Mouse (Mus musculus): ENCODE data around the gene Vgf. TPM values are rescaled to one million over a fixed set of nuclear protein-coding genes. Genes with fewer than 3 reads are reported as not detected.

Gene Vgf
- total RNA-seq, 2 experiments from 2014 or later = not detected

DNA sequence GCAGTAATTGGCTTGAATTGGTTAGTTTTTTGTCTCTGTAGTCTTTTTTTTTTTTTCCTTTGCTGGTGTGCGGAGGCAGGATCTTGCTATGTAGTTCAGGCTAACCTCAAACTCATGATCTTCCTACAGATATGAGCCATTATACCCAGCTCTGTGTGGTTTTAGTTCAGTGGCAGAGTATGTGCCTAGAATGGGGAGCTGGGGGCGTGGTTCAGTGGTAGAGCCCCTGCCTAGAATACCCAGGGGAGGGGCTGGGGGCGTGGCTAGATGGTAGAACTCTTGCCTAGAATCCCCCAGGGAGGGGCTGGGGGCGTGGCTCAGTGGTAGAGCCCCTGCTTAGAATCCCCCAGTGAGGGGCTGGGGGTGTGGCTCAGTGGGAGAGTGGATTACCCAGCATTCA is 42.5 kb downstream of the Vgf start:
- no peak for ATAC-seq (replicated peaks; ENCODE audit: poor library complexity, severe bottlenecking)

DNA sequence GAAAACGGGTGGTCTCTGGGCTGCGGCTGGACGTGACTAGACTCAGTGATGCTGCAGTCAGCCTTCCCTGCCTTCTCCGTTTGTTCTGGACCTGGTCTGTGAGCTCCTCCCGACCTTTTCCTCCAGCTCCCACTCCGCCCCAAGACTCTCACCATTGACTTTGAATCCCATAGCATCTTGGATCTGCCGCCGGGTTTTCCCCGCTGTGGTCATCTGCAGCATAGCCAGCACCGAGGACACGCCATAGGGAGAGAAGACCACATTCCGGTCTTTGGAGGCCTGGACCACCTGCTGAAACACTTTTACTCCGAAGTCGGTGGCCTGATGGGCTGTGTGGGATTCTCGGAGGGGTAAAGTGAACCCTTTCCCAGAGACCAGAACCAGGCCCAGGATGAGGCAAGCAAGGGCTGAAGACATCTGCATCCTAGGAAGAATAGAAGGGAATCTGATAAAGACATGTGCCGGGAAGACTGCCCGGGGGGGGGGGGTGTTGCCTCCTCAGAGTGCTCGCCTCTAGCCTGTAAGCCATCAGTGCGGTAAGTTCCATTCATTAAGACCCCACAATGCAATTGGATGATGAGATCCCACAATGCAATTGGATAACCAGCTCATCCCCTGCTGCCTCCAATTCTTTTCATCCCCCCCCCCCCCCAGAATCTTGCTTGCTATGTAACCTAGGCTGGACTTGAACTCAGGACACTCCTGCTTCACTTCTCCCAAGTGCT is 44.9 kb downstream of the Vgf start:
- no peak for ATAC-seq (replicated peaks; ENCODE audit: poor library complexity, severe bottlenecking)

DNA sequence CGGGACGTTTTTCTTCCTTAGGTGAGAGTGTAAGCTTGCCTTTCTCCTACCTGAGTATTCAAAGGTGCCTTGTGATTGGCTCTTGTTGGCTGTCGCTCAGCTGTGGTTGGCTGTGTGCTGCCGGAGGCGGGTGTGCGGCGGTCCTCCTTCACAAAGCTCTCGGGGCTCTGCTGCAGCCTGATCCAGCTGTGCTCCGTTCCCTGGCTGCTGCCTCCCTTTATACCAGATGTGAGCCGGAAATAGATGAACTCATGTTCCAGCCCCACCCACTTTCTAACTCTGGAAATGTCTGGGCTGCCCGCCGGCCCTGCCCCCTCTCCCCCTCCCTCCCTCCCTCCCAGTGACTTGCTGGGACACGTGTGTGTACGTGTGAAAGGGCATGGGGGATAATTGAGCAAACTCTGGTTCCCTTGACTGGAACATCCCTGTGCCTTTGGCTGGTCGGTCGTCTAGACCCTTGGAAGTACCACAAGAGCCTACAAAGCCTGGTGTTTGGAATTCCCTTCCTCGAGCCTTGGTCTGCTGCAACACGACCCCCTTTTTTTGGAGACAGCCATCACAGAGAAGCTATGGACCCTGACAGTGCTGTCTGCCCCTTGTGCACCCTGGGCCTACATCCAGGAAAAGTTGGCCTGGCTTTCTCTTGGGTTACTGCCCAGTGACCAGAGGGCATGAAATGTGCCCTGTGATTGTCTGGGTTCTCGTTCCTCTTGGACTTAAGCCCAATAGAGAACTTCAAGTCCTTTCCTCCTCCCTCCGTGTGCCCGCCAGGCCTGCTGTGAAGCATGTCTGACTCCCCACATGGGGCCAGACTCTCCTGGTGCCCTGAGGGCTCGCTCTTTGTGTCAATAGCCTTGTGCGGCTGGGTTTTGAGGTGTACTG is 46.1 kb downstream of the Vgf start, which contains the start of gene Serpine1:
Serpine1 (minus strand) TSS at position 190 of the 882 bp plus-strand sequence.
- ATAC-seq (replicated peaks; ENCODE audit: poor library complexity, severe bottlenecking) = 0 out of 2 replicates have a peak, but pooled peaks have one; percentile 17

DNA sequence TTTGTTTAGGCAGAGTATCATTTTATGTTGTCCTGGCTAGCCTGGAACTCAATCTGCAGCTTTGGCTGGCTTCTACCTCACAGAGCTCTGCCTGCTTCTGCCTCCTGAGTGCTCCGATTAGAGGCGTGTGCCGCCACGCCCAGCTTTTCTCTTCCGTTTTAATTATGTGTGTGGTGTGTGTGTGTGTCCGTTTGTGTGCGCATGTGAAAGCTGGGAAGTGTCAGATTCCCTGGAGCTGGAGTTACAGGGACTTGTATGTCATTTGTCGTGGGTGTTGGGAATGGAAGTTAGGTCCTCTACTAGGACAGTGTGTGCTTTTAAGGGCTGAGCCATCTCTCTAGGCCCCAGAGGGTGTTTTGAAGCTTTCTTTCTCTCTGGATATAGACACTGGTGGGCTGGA is 46.9 kb downstream of the Vgf start:
- no peak for ATAC-seq (replicated peaks; ENCODE audit: poor library complexity, severe bottlenecking)

DNA sequence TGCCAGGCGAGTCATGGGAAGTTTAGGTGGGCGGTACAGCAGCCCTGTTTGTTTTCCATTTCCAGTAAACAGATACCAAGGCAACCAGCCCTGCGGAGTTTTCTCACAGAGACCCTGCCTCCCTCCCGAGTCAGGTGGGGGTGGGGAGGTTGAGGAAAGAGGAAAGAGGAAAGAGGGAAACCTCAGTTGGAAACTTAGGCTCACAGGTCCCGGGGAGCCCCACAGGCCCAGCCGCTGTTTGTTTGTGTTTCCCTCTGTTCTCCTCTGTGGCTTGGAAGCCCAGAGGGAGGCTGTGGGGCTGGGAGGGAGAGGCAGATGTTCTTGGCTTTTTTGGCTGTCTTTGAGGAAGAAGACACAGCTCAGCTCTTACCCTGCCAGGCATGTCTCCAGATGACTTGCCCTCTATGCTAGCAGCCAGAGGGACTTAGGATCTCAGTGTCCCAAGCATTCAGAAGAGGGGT is 48.0 kb downstream of the Vgf start:
- ATAC-seq (replicated peaks; ENCODE audit: poor library complexity, severe bottlenecking) = no peak

DNA sequence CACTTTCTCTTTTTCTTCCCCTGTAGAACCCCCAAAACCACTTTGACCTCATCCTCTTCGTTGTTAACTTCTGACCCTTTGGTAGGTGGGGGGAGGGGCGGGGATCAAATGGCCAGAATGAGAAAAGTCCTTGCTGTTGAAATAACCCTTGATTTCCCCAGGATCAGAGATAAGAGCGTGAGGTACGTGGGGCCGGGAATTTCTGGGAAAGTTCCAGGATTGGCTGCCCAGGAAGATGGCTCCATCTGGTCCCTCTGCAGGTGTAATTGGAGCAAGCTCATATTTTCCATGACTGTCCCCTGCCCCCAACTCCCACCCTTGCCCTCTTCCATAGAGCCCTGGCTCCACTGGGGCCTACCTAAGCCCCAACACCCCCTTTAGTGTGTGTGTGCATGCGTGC is 49.5 kb downstream of the Vgf start:
- no peak for ATAC-seq (replicated peaks; ENCODE audit: poor library complexity, severe bottlenecking)

DNA sequence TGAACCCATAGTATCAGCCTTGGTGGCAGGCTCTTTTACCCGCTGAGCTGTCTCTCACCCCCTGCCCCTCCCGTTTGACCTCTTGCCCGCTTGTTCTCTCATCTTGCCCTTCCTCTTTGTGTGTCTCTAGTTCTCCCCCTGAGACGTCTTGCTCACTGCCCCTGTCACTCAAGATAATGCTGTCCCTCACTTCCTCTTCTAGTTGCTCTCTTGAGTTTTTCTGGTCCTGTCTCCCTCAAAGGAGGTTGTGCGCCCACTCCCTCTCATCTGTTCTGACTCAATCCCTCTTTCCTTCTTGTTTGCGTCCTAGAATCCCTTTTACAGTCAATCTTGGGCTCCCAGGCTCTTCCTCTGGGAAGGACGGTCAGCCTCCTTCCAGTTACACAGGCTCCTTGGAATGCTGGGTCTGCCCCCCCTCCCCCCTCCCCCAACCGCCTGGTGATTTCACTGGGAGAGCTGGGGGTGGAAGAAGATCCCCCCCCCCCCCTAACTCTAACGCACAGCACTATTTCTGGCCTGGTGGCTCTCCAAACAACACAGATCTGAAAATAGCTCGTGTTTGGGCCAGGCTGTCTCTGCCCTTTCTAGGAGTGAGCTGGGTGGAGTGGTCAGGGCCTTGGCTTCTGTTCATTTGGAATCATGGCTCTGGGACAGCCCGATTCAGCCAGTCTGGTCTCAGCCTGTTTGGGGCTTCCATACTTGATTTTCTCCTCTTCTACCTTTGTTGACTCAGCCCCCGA is 50.2 kb downstream of the Vgf start:
- peak; percentile 81 for ATAC-seq (replicated peaks; ENCODE audit: poor library complexity, severe bottlenecking)

DNA sequence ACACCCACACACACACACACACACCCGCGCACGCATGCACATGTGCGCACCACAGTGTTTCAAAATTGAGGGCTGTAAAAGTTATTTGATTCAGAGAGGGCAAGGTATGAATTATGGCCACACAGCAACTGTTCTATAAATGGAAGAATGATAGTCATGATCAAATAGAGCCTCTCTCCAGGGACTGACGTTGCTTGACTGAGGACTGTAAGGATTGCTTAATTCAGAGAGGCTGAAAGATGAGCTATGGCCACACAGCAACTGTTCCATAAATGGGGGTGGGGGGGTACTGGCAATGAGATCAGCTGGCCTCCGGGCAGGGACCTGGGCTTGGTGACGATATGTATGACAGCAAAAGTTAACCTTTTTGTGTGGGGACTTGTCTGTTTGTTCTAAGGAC is 51.0 kb downstream of the Vgf start:
- ATAC-seq (replicated peaks; ENCODE audit: poor library complexity, severe bottlenecking) = no peak

DNA sequence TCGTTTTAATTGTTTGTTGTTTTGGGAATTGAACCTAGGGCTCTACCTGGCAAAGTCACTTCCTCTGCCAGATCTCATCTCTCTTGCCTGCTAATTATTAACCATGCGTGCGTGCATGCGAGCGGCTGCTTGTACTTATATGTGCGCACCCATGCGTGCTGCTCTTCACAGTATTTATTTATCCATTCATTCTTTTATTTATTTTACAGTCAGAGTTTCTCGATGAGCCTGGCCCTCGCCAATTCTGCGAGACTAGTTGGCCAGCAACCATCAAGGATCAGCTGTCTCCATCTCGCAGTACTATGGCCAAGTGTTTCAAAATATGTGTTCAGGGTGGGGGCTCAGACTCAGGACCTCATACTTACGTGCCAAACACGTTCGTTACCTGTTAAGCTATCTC is 51.8 kb downstream of the Vgf start:
- no peak for ATAC-seq (replicated peaks; ENCODE audit: poor library complexity, severe bottlenecking)

DNA sequence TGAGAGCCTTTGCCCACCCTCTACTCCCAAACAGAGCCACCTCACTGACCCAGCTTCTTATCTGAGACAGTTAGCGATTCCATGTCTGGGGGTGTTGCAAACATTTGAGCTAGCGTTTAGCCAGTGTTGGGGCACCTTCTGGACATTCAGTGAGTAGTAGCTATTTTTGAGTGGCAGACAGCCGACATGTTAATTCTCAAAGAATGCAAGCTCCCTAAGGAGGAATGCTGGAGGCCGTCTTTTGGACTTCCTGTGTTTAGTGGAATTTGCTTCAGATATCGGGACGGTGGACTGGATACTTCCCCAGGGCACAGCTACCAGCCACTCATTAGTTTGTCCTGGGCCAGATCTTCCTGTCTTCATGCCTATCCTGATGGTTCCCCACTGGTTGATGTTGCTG is 52.4 kb downstream of the Vgf start:
- no peak for ATAC-seq (replicated peaks; ENCODE audit: poor library complexity, severe bottlenecking)

DNA sequence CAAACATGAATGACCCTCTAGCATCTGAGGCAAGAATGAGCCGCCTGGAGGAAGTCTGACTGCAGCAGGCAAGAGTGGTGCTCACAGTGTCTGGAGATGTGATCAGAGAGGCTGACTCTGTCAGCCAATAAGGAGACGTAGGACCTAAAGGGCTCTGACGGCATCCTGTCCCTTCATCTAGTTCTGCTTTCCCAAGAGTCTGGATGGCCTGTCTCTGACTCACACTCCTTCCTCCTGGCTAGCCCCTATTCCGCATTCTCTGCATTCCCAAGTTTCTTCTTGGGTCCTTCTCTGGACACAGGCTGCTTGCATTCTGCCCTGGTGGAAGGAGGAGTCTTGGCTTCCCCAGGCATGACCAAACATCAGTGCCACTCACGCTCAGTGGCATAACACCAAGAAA is 53.7 kb downstream of the Vgf start:
- peak; percentile 65 for ATAC-seq (replicated peaks; ENCODE audit: poor library complexity, severe bottlenecking)

Other genes with a start within 250 kb of the Vgf start
- gene Col26a1, start 143.2 kb upstream of the Vgf start, total RNA-seq (2014; fragmentation: Nextera tagmentation) = not detected in 2 replicates
- gene Col26a1, start 143.2 kb upstream of the Vgf start, total RNA-seq (2017) = not detected in 2 replicates
- gene Ift22, start 118.2 kb upstream of the Vgf start, total RNA-seq (2014; fragmentation: Nextera tagmentation) = 35.5 and 47.4 TPM in 2 replicates
- gene Ift22, start 118.2 kb upstream of the Vgf start, total RNA-seq (2017) = 17.5 and 19.4 TPM in 2 replicates
- gene Fis1, start 73.1 kb upstream of the Vgf start, total RNA-seq (2014; fragmentation: Nextera tagmentation) = 201 and 270 TPM in 2 replicates
- 106 and 127 TPM in 2 replicates for gene Fis1, start 73.1 kb upstream of the Vgf start, total RNA-seq (2017)
- 63.2 and 84.0 TPM in 2 replicates for gene Cldn15, start 59.8 kb upstream of the Vgf start, total RNA-seq (2014; fragmentation: Nextera tagmentation)
- gene Cldn15, start 59.8 kb upstream of the Vgf start, total RNA-seq (2017) = 57.8 and 64.5 TPM in 2 replicates
- 122 and 139 TPM in 2 replicates for gene Plod3, start 39.4 kb upstream of the Vgf start, total RNA-seq (2014; fragmentation: Nextera tagmentation)
- gene Plod3, start 39.4 kb upstream of the Vgf start, total RNA-seq (2017) = 158 and 177 TPM in 2 replicates
- 99.5 and 121 TPM in 2 replicates for gene Znhit1, start 38.4 kb upstream of the Vgf start, total RNA-seq (2014; fragmentation: Nextera tagmentation)
- 49.7 and 80.0 TPM in 2 replicates for gene Znhit1, start 38.4 kb upstream of the Vgf start, total RNA-seq (2017)
- gene Ap1s1, start 19.7 kb downstream of the Vgf start, total RNA-seq (2014; fragmentation: Nextera tagmentation) = 84.9 and 95.5 TPM in 2 replicates
- gene Ap1s1, start 19.7 kb downstream of the Vgf start, total RNA-seq (2017) = 83.1 and 86.9 TPM in 2 replicates
- gene Serpine1, start 45.9 kb downstream of the Vgf start, total RNA-seq (2014; fragmentation: Nextera tagmentation) = not detected in 2 replicates
- not detected in 2 replicates for gene Serpine1, start 45.9 kb downstream of the Vgf start, total RNA-seq (2017)
- gene Trim56, start 89.8 kb downstream of the Vgf start, total RNA-seq (2014; fragmentation: Nextera tagmentation) = 24.2 and 28.4 TPM in 2 replicates
- gene Trim56, start 89.8 kb downstream of the Vgf start, total RNA-seq (2017) = 26.0 and 26.9 TPM in 2 replicates
- not detected in 2 replicates for gene Muc3, start 122.9 kb downstream of the Vgf start, total RNA-seq (2014; fragmentation: Nextera tagmentation)
- not detected in 2 replicates for gene Muc3, start 122.9 kb downstream of the Vgf start, total RNA-seq (2017)
- 0.19 and 0.80 TPM in 2 replicates for gene Muc3a, start 186.0 kb downstream of the Vgf start, total RNA-seq (2014; fragmentation: Nextera tagmentation)
- not detected in 2 replicates for gene Muc3a, start 186.0 kb downstream of the Vgf start, total RNA-seq (2017)

Measured in granulocyte monocyte progenitor cell, adult 5-6 weeks (primary cell).